Mouse (Mus musculus): ENCODE data around the gene Rpl41. TPM values are rescaled to one million over a fixed set of nuclear protein-coding genes. Genes with fewer than 3 reads are reported as not detected.

Gene Rpl41
- 1,000 to 10,000 TPM; 2,692 to 2,714 TPM for total RNA-seq (2021)
- long read RNA-seq, experiment 1, transcript Rpl41-203 (4 exons, 437 nt) = minor isoform, 5 of 236 reads
- long read RNA-seq, experiment 1, transcript Rpl41-206 (3 exons, 544 nt) = minor isoform, 12 of 236 reads
- long read RNA-seq, experiment 1, transcript Rpl41-201 (4 exons, 582 nt) = major isoform, 214 of 236 reads
- long read RNA-seq, experiment 1, partial matches to known transcripts = 0 of 236 reads
- long read RNA-seq, experiment 1, other reads (novel, unspliced or antisense) = 5 of 236 reads
- long read RNA-seq, experiment 2, transcript Rpl41-201 (4 exons, 582 nt) = major isoform, 841 of 955 reads
- long read RNA-seq, experiment 2, transcript Rpl41-203 (4 exons, 437 nt) = minor isoform, 18 of 955 reads
- long read RNA-seq, experiment 2, transcript Rpl41-206 (3 exons, 544 nt) = minor isoform, 63 of 955 reads
- long read RNA-seq, experiment 2, partial matches to known transcripts = 0 of 955 reads
- long read RNA-seq, experiment 2, other reads (novel, unspliced or antisense) = 32 of 955 reads

DNA sequence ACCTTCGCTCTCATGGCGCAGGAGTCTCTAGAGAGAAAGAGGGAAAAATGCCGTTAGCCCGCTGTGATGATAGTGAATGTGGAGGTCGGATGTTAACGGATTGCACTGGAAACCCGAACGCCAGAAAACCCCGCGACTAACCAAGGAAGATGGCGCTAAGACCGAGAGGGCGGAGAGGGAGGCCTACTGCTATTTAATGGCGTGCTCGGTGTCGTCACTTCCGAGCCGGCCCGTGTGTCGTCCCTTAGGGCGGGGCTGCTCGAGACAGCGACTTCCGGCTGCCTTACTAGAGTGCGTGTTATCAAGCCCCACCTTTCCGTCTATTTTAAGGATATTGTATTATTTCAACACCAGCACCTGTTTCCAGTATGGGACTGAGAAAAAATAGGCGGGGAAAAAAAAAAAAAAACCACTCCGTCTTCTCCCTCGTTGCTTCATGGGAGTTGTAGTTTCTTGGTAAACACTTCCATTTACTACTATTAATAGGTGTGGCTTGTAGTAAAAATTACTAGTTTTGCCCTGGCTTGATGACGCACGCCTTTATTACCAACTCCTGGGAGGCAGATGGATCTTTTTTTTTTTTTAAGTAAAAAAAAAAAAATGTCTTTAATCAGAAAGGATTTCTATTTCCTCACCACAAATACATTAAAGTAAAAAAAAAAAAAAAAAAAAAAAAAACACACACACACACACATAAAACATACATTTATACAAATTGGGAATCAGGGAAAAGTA is at the start of gene Rpl41:
TSS of gene Rpl41 (minus strand) at position 359 of the 735 bp plus-strand sequence.
- DNase-seq (ENCODE audit: low spot score in 2 of 2) = peak; percentile 89 to 90

- DNase-seq (ENCODE audit: low spot score in 2 of 2) = no peak
Measured at GRCm38 (mm10) chr10:128598476-128598875, 49.4 kb upstream of the Rpl41 start.

DNA sequence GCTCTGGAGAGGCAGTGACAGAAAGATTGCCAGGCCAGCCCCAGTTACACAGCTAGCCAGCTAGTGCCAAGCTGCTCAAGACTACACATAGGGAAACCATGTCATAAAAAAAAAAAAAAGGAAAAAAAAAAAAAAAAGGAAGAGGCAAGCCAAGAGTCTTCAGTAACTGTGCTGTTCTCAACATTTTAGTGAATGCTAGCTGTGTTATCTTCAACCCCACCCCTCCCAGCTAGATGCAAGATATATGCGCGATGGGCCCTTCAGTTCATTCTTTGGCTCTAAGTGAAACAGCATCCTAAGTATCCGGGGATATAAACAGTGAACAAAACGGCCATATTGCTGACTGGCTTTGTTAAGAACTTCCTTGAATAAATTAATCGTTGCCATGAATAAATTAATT is 43.7 kb upstream of the Rpl41 start:
- DNase-seq (ENCODE audit: low spot score in 2 of 2) = no peak

- DNase-seq (ENCODE audit: low spot score in 2 of 2) = no peak
Measured at GRCm38 (mm10) chr10:128591436-128591835, 42.3 kb upstream of the Rpl41 start.

GRCm38 (mm10) chr10:128590193-128590690 is 41.1 kb upstream of the Rpl41 start:
- peak; percentile 71 to 78 for DNase-seq (ENCODE audit: low spot score in 2 of 2)

- peak; percentile 51 to 62 for DNase-seq (ENCODE audit: low spot score in 2 of 2)
Measured at GRCm38 (mm10) chr10:128589464-128590192, 40.5 kb upstream of the Rpl41 start, which contains the start of gene Erbb3. TSS of gene Erbb3 (minus strand) at chr10:128589652.

DNA sequence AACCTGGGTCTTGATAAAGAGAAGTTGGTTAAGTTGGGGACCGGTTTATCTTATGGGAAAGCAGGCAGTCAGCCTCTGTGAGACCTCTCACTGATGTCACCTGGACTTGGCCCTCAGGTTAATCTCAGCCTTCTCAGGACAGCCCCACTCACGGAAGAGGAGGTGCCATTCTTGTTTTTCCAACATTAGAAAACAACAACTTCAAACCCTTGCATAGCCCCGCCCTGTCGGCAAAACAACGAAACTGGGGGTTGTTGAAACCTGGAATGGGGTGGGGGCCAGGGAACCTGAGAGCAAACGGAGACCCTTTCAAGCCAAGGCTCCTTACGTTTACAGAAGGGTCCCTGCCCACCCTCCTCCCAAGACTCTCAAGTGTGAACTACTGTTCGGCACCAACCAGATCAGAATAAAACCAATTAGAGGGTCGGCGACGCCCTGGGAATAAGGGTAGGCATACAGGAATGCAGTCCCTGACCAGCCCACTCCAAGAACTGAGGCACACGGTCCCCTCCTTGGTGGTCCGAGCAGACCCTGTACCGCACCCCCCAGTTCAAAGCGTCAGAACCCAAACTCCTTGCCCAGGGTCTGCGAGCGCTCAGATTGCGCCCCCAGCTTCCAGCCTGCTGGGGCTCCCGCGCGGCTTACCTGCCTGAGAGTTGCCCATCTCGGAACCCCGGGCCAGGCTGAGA is 39.8 kb upstream of the Rpl41 start:
- DNase-seq (ENCODE audit: low spot score in 2 of 2) = no peak

DNA sequence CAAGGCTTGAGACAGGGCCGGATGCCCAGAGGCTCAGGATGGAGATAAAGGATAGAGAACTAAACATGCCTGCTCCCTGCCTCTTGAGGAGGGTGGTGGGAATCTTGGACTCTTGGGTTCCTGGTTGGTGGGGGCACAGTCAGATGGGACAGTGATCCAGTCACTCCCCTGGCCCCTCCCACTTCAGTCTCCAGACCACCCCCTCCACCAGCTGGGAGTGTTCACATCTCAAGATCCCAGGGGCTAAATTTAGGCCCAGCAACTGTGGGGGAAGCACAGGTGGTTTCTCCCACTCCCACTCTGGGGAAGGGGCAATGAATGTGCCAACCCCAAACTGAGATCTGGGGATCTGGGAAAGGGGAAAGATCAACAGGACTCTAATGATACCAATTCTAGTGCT is 39.0 kb upstream of the Rpl41 start:
- no peak for DNase-seq (ENCODE audit: low spot score in 2 of 2)

DNA sequence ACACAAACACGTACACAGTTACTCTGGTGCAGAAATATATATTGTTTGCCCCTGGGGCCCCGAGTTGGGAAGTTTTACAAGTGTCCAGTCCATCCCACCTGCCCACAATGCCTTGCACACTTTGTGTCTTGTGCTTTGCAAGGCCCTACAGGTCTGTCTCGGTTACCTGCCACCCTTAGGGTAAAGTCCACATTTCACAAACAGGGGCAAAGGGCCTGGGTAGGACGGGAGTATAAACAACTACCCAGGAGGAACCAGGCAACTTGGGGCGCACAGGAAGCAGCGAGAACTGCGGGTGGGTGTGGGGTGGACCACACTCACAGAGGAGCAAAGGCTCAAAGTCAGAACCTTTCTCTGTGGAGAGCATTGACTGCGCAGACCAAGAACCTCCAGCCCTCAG is 38.6 kb upstream of the Rpl41 start:
- no peak for DNase-seq (ENCODE audit: low spot score in 2 of 2)

DNA sequence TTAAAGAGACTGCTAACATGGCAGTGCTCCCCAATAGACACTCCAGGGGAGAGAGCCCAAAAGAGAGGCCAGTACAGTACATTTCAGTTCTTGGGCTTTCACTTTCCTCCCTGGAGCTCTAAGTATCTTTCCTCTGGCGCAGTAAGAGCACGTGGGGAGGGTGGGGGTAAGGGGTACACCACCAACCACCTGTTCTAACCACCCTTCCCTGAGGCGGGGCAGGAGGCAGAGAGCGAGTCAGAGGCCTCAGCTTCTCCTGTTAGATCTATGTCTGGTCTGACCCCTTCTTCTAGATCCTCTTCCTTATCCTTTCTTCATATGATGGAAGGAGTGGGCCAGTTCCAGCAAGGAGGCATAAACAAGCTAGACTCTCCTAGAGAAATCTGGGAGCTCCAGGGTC is 38.0 kb upstream of the Rpl41 start:
- no peak for DNase-seq (ENCODE audit: low spot score in 2 of 2)

- DNase-seq (ENCODE audit: low spot score in 2 of 2) = no peak
Measured at GRCm38 (mm10) chr10:128586546-128586945, 37.4 kb upstream of the Rpl41 start.

GRCm38 (mm10) chr10:128584386-128584785 is 35.3 kb upstream of the Rpl41 start:
- DNase-seq (ENCODE audit: low spot score in 2 of 2) = no peak

GRCm38 (mm10) chr10:128583644-128584043 is 34.5 kb upstream of the Rpl41 start:
- peak; percentile 36 to 50 for DNase-seq (ENCODE audit: low spot score in 2 of 2)

- no peak for DNase-seq (ENCODE audit: low spot score in 2 of 2)
Measured at GRCm38 (mm10) chr10:128579731-128580130, 30.6 kb upstream of the Rpl41 start.

DNA sequence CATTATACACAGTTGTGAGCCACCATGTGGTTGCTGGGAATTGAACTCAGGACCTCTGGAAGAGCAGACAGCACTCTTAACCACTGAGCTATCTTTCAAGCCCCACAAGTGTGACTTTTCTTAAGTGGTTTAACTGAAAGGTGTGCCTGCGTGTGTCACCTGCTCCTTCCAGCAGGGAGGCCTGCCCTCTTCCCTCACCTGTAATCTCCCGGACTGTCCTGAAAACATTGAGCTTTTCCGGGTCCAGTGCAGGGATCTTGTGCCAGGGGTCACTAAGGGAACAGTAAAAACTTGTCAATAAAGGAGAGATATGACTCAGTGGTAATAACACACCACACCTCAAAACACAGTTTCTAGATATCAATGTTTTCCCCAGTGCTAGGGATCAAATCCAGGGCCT is 30.2 kb upstream of the Rpl41 start:
- DNase-seq (ENCODE audit: low spot score in 2 of 2) = no peak

- DNase-seq (ENCODE audit: low spot score in 2 of 2) = no peak
Measured at GRCm38 (mm10) chr10:128578330-128578729, 29.2 kb upstream of the Rpl41 start.

DNA sequence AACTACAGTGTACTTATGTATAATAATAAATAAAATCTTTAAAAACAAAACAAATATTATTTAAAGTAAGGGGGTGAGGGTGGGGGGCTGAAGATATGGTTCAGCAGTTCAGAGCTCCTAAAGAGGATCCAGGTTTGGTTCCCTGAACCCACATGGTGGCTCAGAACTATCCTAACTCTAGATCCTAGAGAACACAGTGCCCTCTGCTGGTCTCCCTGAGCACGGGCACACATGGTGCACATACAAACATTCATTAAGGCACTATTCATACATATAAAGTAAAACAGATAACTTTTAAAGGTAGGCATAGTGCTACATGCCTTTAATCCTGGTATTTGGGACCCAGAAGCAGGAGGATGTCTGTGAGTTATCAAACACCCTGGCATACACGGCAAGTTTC is 26.0 kb upstream of the Rpl41 start:
- no peak for DNase-seq (ENCODE audit: low spot score in 2 of 2)

DNA sequence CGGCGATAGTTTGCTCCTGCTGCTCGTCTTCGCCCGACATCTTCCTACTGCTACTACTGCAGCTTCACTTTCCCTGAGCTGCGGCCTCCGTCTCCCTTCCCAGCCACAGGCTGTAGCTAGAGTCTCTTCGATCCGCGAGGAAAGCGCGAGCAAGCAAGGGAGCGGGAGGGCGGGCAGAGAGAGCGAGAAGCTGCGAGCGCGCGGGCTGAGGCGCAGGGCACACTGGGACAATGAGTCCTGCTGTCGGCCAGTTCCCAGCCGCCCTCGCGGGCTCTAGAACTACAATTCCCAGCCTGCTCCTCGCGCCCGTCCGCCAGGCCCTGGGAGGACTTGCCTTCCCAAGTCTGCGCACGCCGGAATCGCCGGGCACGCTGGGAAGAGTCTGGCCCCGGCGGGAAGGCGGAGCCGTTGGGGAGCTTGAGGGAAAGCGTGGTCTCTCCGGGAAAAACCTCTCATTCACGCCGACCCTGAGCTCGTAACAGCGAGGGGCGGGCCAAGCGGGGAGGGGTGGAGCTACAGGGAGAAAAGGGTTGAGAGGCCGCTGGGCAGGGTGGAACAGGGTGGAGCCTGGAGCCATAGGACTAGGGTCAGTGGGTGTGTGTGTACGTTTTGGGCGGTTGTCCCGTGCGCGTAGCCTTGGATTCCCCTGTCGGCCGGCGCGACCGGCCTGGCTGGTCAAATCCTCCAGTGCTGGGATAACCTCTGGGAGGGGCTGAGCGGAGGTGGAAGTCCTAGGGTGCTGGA is 16.9 kb upstream of the Rpl41 start, which contains the start of gene Pa2g4:
TSS of gene Pa2g4 (minus strand) at position 200 of the 744 bp plus-strand sequence.
- peak; percentile 93 to 96 for DNase-seq (ENCODE audit: low spot score in 2 of 2)

DNA sequence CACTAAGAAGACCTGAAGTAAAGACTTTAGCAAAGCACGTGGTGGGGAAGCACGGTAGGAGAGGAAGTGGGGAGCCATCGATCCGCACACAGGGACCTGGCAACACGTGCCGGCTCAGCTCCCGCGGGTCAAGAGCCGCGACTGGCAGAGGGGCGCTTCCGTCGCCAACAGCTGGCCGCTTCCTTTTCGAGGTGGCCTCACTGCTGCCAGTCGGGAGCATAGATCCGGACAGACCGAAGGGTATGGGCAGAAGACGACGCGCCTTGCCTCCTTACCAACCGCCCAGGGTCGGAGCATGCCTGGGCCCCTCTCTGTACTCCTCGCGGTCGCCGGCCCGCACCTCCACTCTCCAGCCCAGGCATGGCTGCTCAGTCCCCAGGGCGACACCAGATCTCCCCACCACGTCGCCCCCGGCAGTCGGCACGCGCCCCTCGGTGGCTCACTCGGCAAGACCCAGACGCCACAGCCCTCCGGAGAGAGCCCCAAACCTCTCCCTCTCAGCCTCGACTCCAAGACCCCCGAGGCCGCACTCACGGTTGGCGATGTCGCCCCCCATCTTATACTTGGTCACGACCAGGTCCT is 16.2 kb upstream of the Rpl41 start:
- no peak for DNase-seq (ENCODE audit: low spot score in 2 of 2)

Measured in adrenal gland, adult 18-20 months (tissue).